Mouse (Mus musculus): ENCODE data around the gene Mtmr1. TPM values are rescaled to one million over a fixed set of nuclear protein-coding genes. Genes with fewer than 3 reads are reported as not detected.

The Mtmr1 gene
- polyA plus RNA-seq, 1 experiment from 2014 or later: 8.2 TPM

GRCm38 (mm10) chrX:71442916-71443315 lies 78.4 kb downstream of the Mtmr1 start:
- no peak overlapping the region for H3K9ac ChIP-seq
- no peaks in the 10 kb centered on the region for H3K9me3 ChIP-seq
- no peaks in the 10 kb centered on the region for H3K27me3 ChIP-seq (replicated peaks)
- H3K4me3 ChIP-seq: no peak overlapping the region
- ATAC-seq (ENCODE audit: extremely low read depth, insufficient number of reproducible peaks, low FRiP score, low TSS enrichment): no peak
- H3K4me1 ChIP-seq: no peaks in the 10 kb centered on the region
- no peak overlapping the region for H3K4me2 ChIP-seq
- H3K36me3 ChIP-seq: peaks cover 17% of the 10 kb centered on the region; the same call in 1 of the 2 replicates
- H3K27ac ChIP-seq (replicated peaks): no peak overlapping the region
- WGBS: 66% methylated on average over 5 of the region's 5 CpGs

GRCm38 (mm10) chrX:71456078-71456737 lies 91.6 kb downstream of the Mtmr1 start:
- no peak overlapping the region for H3K4me3 ChIP-seq
- no peaks in the 10 kb centered on the region for H3K27me3 ChIP-seq (replicated peaks)
- WGBS: 75% methylated on average over 6 of the region's 6 CpGs
- no peak overlapping the region for H3K4me2 ChIP-seq
- H3K9me3 ChIP-seq: no peaks in the 10 kb centered on the region
- H3K27ac ChIP-seq (replicated peaks): no peak overlapping the region
- H3K9ac ChIP-seq: no peak overlapping the region
- H3K4me1 ChIP-seq: no peaks in the 10 kb centered on the region
- no peak for ATAC-seq (ENCODE audit: extremely low read depth, insufficient number of reproducible peaks, low FRiP score, low TSS enrichment)
- no peaks in the 10 kb centered on the region for H3K36me3 ChIP-seq

- H3K4me1 ChIP-seq: peaks cover 22% of the 10 kb centered on the region
- no peak overlapping the region for H3K27ac ChIP-seq (replicated peaks)
- no peak for ATAC-seq (ENCODE audit: extremely low read depth, insufficient number of reproducible peaks, low FRiP score, low TSS enrichment)
- no peaks in the 10 kb centered on the region for H3K36me3 ChIP-seq
- WGBS: 60% methylated on average over 7 of the region's 7 CpGs
- no peak overlapping the region for H3K4me2 ChIP-seq
- no peak overlapping the region for H3K4me3 ChIP-seq
- H3K27me3 ChIP-seq (replicated peaks): no peaks in the 10 kb centered on the region
- no peak overlapping the region for H3K9ac ChIP-seq
- H3K9me3 ChIP-seq: no peaks in the 10 kb centered on the region
These were observed 99.7 kb downstream of the Mtmr1 start for GRCm38 (mm10) chrX:71464138-71464826.

- H3K4me2 ChIP-seq: no peak overlapping the region
- H3K9me3 ChIP-seq: no peaks in the 10 kb centered on the region
- no peak overlapping the region for H3K4me3 ChIP-seq
- 70% methylated on average over 1 of the region's 1 CpGs for WGBS
- H3K36me3 ChIP-seq: no peaks in the 10 kb centered on the region
- no peak for ATAC-seq (ENCODE audit: extremely low read depth, insufficient number of reproducible peaks, low FRiP score, low TSS enrichment)
- H3K27ac ChIP-seq (replicated peaks): 0 out of 2 replicates have a peak overlapping the region, but pooled peaks have one; percentile 28
- no peaks in the 10 kb centered on the region for H3K27me3 ChIP-seq (replicated peaks)
- H3K9ac ChIP-seq: no peak overlapping the region
- H3K4me1 ChIP-seq: peaks cover 22% of the 10 kb centered on the region
These were observed 100.9 kb downstream of the Mtmr1 start for GRCm38 (mm10) chrX:71465417-71465816.

GRCm38 (mm10) chrX:71467491-71467890 lies 102.9 kb downstream of the Mtmr1 start:
- Histone ChIP-seq H3K4me1 (peaks cover 22% of the 10 kb centered on the region), H3K27ac (replicated peaks) (no peak overlapping the region), H3K36me3 (no peaks in the 10 kb centered on the region), H3K9me3 (no peaks in the 10 kb centered on the region), H3K27me3 (replicated peaks) (no peaks in the 10 kb centered on the region), H3K9ac (no peak overlapping the region), H3K4me3 (no peak overlapping the region), H3K4me2 (no peak overlapping the region)
- WGBS: 83% methylated on average over 3 of the region's 3 CpGs
- ATAC-seq (ENCODE audit: extremely low read depth, insufficient number of reproducible peaks, low FRiP score, low TSS enrichment): no peak

Other genes with a start within 250 kb of the Mtmr1 start
- gene Mtm1, start 154.0 kb upstream of the Mtmr1 start, polyA plus RNA-seq (2015; fragmentation: Nextera tagmentation; extraction: Ambion mirVana): 3.9 and 4.5 TPM in 2 replicates
- gene Cd99l2, start 128.1 kb downstream of the Mtmr1 start, polyA plus RNA-seq (2015; fragmentation: Nextera tagmentation; extraction: Ambion mirVana): 30.6 and 32.8 TPM in 2 replicates
- 169 and 192 TPM in 2 replicates for gene Hmgb3, start 191.2 kb downstream of the Mtmr1 start, polyA plus RNA-seq (2015; fragmentation: Nextera tagmentation; extraction: Ambion mirVana)

Data from heart, embryonic 13.5 days (tissue).